Mouse (Mus musculus) liver, embryonic 12.5 days (tissue): Measurements from ENCODE around the gene Gm9639. TPM values are rescaled to one million over a fixed set of nuclear protein-coding genes. Genes with fewer than 3 reads are reported as not detected.
"Not testable (repeated sequence)": the region's sequence is repeated elsewhere in the genome, so short reads cannot be mapped to it uniquely, and the experiment has no call there.

Experiments used
- ATAC-seq: fragments of 200-750 bp; cut with Nextera tagmentation; 2 replicates; pipeline ENCODE4 v1.8.0; 2017; ENCODE audit warnings: moderate number of reproducible peaks, mild to moderate bottlenecking, moderate library complexity
- H3K27ac ChIP-seq: fragments of 300-500 bp; sonication (generic); 2 replicates; pipeline ENCODE4 v1.5.1; 2016; ENCODE audit warnings: mild to moderate bottlenecking
- H3K27me3 ChIP-seq: fragments of 300-500 bp; sonication (generic); replicated peaks from 2 replicates; pipeline ENCODE4 v1.6.1; 2016; ENCODE audit warnings: mild to moderate bottlenecking, moderate library complexity
- H3K36me3 ChIP-seq: fragments of 300-500 bp; sonication (generic); 2 replicates; pipeline ENCODE4 v1.6.1; 2016; ENCODE audit warnings: mild to moderate bottlenecking, moderate library complexity
- H3K4me1 ChIP-seq: fragments of 300-500 bp; sonication (generic); 2 replicates; pipeline ENCODE4 v1.6.1; 2016
- H3K4me2 ChIP-seq: fragments of 300-500 bp; sonication (generic); 2 replicates; pipeline ENCODE4 v1.6.1; 2016; ENCODE audit warnings: mild to moderate bottlenecking, moderate library complexity
- H3K4me3 ChIP-seq: fragments of 300-500 bp; sonication (generic); 2 replicates; pipeline ENCODE4 v1.5.1; 2016; ENCODE audit warnings: mild to moderate bottlenecking, moderate library complexity
- H3K9ac ChIP-seq: fragments of 300-500 bp; sonication (generic); 2 replicates; pipeline ENCODE4 v1.6.1; 2016; ENCODE audit warnings: mild to moderate bottlenecking, moderate library complexity
- H3K9me3 ChIP-seq: fragments of 300-500 bp; sonication (generic); replicated peaks from 2 replicates; pipeline ENCODE4 v1.6.1; 2016; ENCODE audit warnings: mild to moderate bottlenecking, moderate library complexity
- WGBS: fragments of 180-500 bp; shearing (Covaris S2); methylation state at CpG from one replicate; pipeline ENCODE4 v1.1.7; 2016; ENCODE audit not compliant: insufficient replicate concordance; 5-methylcytosine and 5-hydroxymethylcytosine counted together
- polyA plus RNA-seq: library from polyadenylated mRNA; unstranded; fragments of >200 nt; fragmentation: Nextera tagmentation; extraction: Ambion mirVana; gene quantifications from 2 replicates; pipeline ENCODE4 v1.2.1, GENCODE M21; 2016

The Gm9639 gene
- polyA plus RNA-seq, 1 experiment from 2014 or later = not detected

GRCm38 (mm10) chr10:77797677-77798076, 2.8 kb upstream of the Gm9639 start:
- H3K4me2 ChIP-seq = no peak overlapping the region
- H3K27me3 ChIP-seq = no peaks in the 10 kb centered on the region
- no peak overlapping the region for H3K4me3 ChIP-seq
- no peaks in the 10 kb centered on the region for H3K36me3 ChIP-seq
- WGBS = 22% methylated on average over 3 of the region's 3 CpGs
- H3K9me3 ChIP-seq = no peaks in the 10 kb centered on the region
- no peak overlapping the region for H3K9ac ChIP-seq
- no peak overlapping the region for H3K27ac ChIP-seq
- no peak for ATAC-seq
- H3K4me1 ChIP-seq = 0 out of 2 replicates have a peak, but pooled peaks cover 4% of the 10 kb centered on the region

DNA sequence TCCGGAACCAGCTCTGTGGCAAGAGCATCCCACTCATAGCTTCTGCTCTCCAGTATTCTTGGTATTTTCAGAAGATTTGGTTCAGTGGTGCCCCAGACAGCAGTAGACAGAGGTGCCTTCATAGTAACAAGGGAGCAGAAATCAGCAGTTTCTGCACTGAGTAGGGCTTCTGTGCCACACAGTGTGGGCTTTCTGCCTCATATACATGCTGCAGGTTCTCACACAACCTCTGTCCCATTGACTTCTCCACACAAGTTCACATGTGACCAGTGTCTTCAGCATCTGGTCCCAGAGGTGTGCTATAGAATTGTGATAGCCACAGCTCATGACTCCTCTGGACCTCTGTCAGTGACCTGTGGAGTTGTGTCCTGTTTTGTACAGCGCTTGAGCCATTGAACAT, 6.3 kb downstream of the Gm9639 start:
- WGBS = 63% methylated on average over 2 of the region's 2 CpGs
- Histone ChIP-seq H3K27me3 (no peaks in the 10 kb centered on the region), H3K4me1 (no peaks in the 10 kb centered on the region), H3K4me3 (no peak overlapping the region), H3K9me3 (no peaks in the 10 kb centered on the region), H3K27ac (no peak overlapping the region), H3K9ac (no peak overlapping the region), H3K36me3 (no peaks in the 10 kb centered on the region), H3K4me2 (no peak overlapping the region)
- ATAC-seq = no peak

DNA sequence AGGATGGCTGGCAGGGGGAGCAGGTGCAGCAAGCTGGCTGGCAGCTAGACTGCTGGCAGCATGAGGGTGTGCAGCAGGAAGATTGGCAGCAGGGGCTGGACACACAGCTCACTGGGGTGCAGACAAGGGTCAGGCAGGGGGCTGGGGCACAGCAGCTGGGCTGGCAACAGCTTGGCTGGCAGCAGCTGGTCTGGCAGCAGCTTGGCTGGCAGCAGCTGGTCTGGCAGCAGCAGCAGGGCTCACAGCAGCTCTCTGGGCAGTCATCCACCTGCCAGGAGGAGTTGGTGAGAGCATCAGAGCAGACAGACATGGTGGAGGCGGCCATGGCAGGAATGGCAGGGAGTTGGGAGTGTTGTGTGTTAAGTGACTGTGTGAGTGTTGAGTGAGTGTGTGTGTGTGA, 7.0 kb downstream of the Gm9639 start, which contains the start of gene Gm7137:
Gm7137 (minus strand) TSS at position 325 of the 400 bp plus-strand sequence.
- not testable (repeated sequence) for H3K4me1 ChIP-seq, H3K27me3 ChIP-seq, H3K36me3 ChIP-seq, ATAC-seq, H3K27ac ChIP-seq, H3K9me3 ChIP-seq, H3K4me2 ChIP-seq, H3K9ac ChIP-seq, H3K4me3 ChIP-seq
- WGBS = 45% methylated on average over 1 of the region's 1 CpGs

GRCm38 (mm10) chr10:77783396-77783795, 11.5 kb downstream of the Gm9639 start:
- not testable (repeated sequence) for H3K27me3 ChIP-seq, H3K4me1 ChIP-seq, H3K4me3 ChIP-seq, H3K36me3 ChIP-seq, H3K4me2 ChIP-seq, H3K9ac ChIP-seq, ATAC-seq, H3K27ac ChIP-seq, H3K9me3 ChIP-seq
- 47% methylated on average over 1 of the region's 3 CpGs for WGBS

DNA sequence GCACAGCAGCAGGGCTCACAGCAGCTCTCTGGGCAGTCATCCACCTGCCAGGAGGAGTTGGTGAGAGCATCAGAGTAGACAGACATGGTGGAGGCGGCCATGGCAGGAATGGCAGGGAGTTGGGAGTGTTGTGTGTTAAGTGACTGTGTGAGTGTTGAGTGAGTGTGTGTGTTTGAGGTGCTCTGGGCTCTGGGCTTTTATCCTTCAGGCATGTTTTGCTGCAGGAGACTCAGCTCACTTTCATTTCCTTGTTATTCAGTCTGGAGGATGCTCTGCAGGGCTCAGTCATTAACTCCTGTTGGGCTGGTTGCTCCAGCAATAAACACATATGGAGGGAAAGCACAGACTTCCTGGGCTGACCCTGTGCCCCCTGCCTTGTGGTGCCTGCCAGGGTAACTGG, 12.4 kb downstream of the Gm9639 start, which contains the start of gene Gm3250:
Gm3250 (minus strand) TSS at position 101 of the 400 bp plus-strand sequence.
- H3K4me2 ChIP-seq, H3K36me3 ChIP-seq, H3K9ac ChIP-seq, H3K4me1 ChIP-seq, ATAC-seq, H3K4me3 ChIP-seq, H3K27me3 ChIP-seq, H3K27ac ChIP-seq, H3K9me3 ChIP-seq: not testable (repeated sequence)
- 54% methylated on average over 1 of the region's 1 CpGs for WGBS

GRCm38 (mm10) chr10:77776844-77777243, 18.0 kb downstream of the Gm9639 start, which contains the start of gene Gm7138:
Gm7138 (minus strand) TSS chr10:77776944.
- H3K4me1 ChIP-seq, H3K27ac ChIP-seq, H3K36me3 ChIP-seq, H3K27me3 ChIP-seq, ATAC-seq, H3K9me3 ChIP-seq, H3K9ac ChIP-seq, H3K4me2 ChIP-seq, H3K4me3 ChIP-seq: not testable (repeated sequence)
- WGBS = 46% methylated on average over 1 of the region's 1 CpGs

- WGBS = 80% methylated on average over 3 of the region's 3 CpGs
- ATAC-seq, H3K4me2 ChIP-seq, H3K9ac ChIP-seq, H3K9me3 ChIP-seq, H3K4me3 ChIP-seq, H3K4me1 ChIP-seq, H3K27ac ChIP-seq, H3K27me3 ChIP-seq, H3K36me3 ChIP-seq: not testable (repeated sequence)
Observed at GRCm38 (mm10) chr10:77772142-77772541, 22.7 kb downstream of the Gm9639 start.

- not testable (repeated sequence) for H3K4me2 ChIP-seq, H3K9ac ChIP-seq, H3K4me1 ChIP-seq, H3K27ac ChIP-seq, H3K4me3 ChIP-seq, H3K9me3 ChIP-seq, H3K27me3 ChIP-seq, H3K36me3 ChIP-seq, ATAC-seq
- 45% methylated on average over 1 of the region's 1 CpGs for WGBS
Observed at GRCm38 (mm10) chr10:77771225-77771624, 23.7 kb downstream of the Gm9639 start, which contains the start of gene Gm3238. Gm3238 (minus strand) TSS chr10:77771325.

GRCm38 (mm10) chr10:77769727-77770126, 25.1 kb downstream of the Gm9639 start:
- no peak overlapping the region for H3K4me3 ChIP-seq
- H3K36me3 ChIP-seq = no peaks in the 10 kb centered on the region
- H3K4me1 ChIP-seq = no peaks in the 10 kb centered on the region
- no peaks in the 10 kb centered on the region for H3K9me3 ChIP-seq
- WGBS = 63% methylated on average over 1 of the region's 1 CpGs
- no peaks in the 10 kb centered on the region for H3K27me3 ChIP-seq
- no peak overlapping the region for H3K27ac ChIP-seq
- no peak for ATAC-seq
- H3K4me2 ChIP-seq = no peak overlapping the region
- no peak overlapping the region for H3K9ac ChIP-seq

DNA sequence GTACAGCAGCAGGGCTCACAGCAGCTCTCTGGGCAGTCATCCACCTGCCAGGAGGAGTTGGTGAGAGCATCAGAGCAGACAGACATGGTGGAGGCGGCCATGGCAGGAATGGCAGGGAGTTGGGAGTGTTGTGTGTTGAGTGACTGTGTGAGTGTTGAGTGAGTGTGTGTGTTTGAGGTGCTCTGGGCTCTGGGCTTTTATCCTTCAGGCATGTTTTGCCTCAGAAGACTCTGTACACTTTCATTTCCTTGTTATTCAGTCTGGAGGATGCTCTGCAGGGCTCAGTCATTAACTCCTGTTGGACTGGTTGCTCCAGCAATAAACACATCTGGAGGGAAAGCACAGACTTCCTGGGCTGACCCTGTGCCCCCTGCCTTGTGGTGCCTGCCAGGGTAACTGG, 35.3 kb downstream of the Gm9639 start, which contains the start of gene Gm3233:
Gm3233 (minus strand) TSS at position 101 of the 400 bp plus-strand sequence.
- H3K4me1 ChIP-seq, H3K27ac ChIP-seq, H3K27me3 ChIP-seq, H3K36me3 ChIP-seq, H3K9me3 ChIP-seq, H3K4me2 ChIP-seq, H3K4me3 ChIP-seq, H3K9ac ChIP-seq, ATAC-seq: not testable (repeated sequence)
- no CpG with 5 or more reads among the region's 1 CpGs for WGBS

- no peaks in the 10 kb centered on the region for H3K9me3 ChIP-seq
- no peak overlapping the region for H3K27ac ChIP-seq
- no peak overlapping the region for H3K4me2 ChIP-seq
- no peak overlapping the region for H3K4me3 ChIP-seq
- no peak for ATAC-seq
- H3K27me3 ChIP-seq = no peaks in the 10 kb centered on the region
- H3K4me1 ChIP-seq = no peaks in the 10 kb centered on the region
- no peaks in the 10 kb centered on the region for H3K36me3 ChIP-seq
- no peak overlapping the region for H3K9ac ChIP-seq
Observed at GRCm38 (mm10) chr10:77753448-77753847, 41.4 kb downstream of the Gm9639 start.

GRCm38 (mm10) chr10:77752312-77752711, 42.6 kb downstream of the Gm9639 start:
- H3K4me3 ChIP-seq = not testable (repeated sequence)

GRCm38 (mm10) chr10:77751254-77751653, 43.6 kb downstream of the Gm9639 start, which contains the start of gene Gm9736:
Gm9736 (minus strand) TSS chr10:77751354.
- not testable (repeated sequence) for H3K9me3 ChIP-seq, H3K27ac ChIP-seq, H3K4me1 ChIP-seq, H3K36me3 ChIP-seq, H3K4me3 ChIP-seq, H3K4me2 ChIP-seq, H3K27me3 ChIP-seq, ATAC-seq, H3K9ac ChIP-seq
- WGBS = 47% methylated on average over 1 of the region's 1 CpGs

More at GRCm38 (mm10) chr10:77752312-77752711, 42.6 kb downstream of the Gm9639 start:
- ATAC-seq, H3K4me2 ChIP-seq, H3K27me3 ChIP-seq, H3K36me3 ChIP-seq, H3K9ac ChIP-seq, H3K9me3 ChIP-seq, H3K27ac ChIP-seq, H3K4me1 ChIP-seq: not testable (repeated sequence)
- 44% methylated on average over 3 of the region's 3 CpGs for WGBS
